Mouse (Mus musculus): ENCODE measurements at regions not wholly inside any gene's neighbourhood (a gene's known extent, or its start where the extent isn't known, plus 50 kb on each side); places are given as distances from the start of the nearest gene placed in this dataset.

DNA sequence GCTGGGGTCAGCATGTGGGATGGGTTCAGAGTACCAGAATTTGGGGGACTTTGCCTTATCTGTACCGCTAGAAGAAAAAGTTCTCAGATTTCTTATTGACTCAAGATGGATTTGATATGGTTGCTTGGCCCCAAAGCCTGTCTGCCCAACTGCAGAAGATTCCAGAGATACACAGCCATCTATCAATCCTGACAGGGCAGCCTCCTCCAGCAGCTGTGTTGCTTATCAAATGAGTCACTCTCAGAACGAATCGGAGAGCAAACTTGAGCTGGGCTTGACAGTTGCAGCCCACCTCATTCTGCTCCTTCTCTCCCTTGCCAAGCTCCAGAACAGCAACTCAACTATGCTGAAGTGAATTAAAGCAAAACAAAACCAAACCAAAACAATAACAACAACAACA is 345.9 kb downstream of the Pik3r1 start:
- no peak for TF ChIP-seq CTCF (IDR thresholded peaks at IDR 0.05)
- no peak for TF ChIP-seq EP300 (IDR thresholded peaks at IDR 0.05)
